Mouse (Mus musculus): ENCODE results near the gene Fam129b.

DNA sequence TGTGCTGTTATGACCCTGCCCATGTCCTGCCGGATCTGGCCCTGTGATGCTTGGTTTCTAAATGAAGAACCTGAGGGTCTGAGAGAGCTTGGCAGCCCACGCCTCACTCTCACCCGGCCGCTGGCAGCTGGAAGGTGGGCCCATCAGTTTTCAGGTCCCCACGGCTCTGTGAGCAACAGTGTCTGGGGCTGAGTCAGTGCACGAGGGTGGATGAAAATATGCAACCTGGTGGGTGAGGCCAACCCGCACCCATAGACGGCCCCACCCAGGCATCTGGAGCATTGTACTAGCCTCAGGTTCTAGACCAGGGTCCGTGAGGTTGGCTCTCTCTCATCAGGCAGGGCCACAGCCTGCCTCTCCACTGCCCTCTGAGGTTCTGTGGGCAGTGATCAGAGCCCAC, 26.2 kb downstream of the Fam129b start:
- TF ChIP-seq CTCF (IDR thresholded peaks at IDR 0.05; ENCODE audit: low read depth, low read length) (no peak), POLR2A (IDR thresholded peaks at IDR 0.05; ENCODE audit: extremely low read depth, insufficient read depth, low read length) (no peak)
